20 mouse cellular contexts compared by ENCODE assay signal in genomic region chr10:105556890-105557572, GRCm38 (mm10). TPM values are rescaled to one million over a fixed set of nuclear protein-coding genes. Genes with fewer than 3 reads are reported as not detected.
DNase-seq lines count a peak whose midpoint lies in the region; ATAC-seq and TF ChIP-seq lines count a peak whose summit lies in the region.
"Had no signal": no experiment of that assay in that cellular context is flagged by ENCODE, and none has a peak within 500 bp of the region (broad histone marks: within the 10 kb centered on the region; RNA-seq: fewer than 3 reads in every experiment).

No protein-coding gene starts in this region.

- no peak overlapping the region for H3K4me2 ChIP-seq in intestine, embryonic 15.5 days (replicated peaks)
- H3K4me2 ChIP-seq in intestine, postnatal 0 days (replicated peaks; ENCODE audit: low read depth): peak overlapping the region; percentile 45
- H3K4me2 ChIP-seq: embryonic facial prominence, embryonic 12.5 days; forebrain, embryonic 13.5 days; forebrain, embryonic 15.5 days had no signal

- WGBS in intestine, embryonic 15.5 days: 57% methylated on average over 6 of the region's 6 CpGs
- WGBS in intestine, postnatal 0 days: 41% methylated on average over 6 of the region's 6 CpGs

- H3K27ac ChIP-seq in intestine, embryonic 15.5 days: no peak overlapping the region
- peak overlapping the region; percentile 36; the same call in 1 of the 2 replicates for H3K27ac ChIP-seq in intestine, postnatal 0 days (ENCODE audit: low read depth, low read length)
- H3K27ac ChIP-seq: embryonic facial prominence, embryonic 10.5 days; embryonic facial prominence, embryonic 12.5 days; forebrain, embryonic 13.5 days; forebrain, embryonic 15.5 days had no signal

- H3K9ac ChIP-seq in intestine, embryonic 15.5 days: no peak overlapping the region
- H3K9ac ChIP-seq in intestine, postnatal 0 days (ENCODE audit: low read depth, low read length): no peak overlapping the region
- H3K9ac ChIP-seq: embryonic facial prominence, embryonic 12.5 days; forebrain, embryonic 13.5 days; forebrain, embryonic 15.5 days had no signal

- no peak for TF ChIP-seq CTCF in intestine, postnatal 0 days (IDR thresholded peaks at IDR 0.05; ENCODE audit: low read depth)

- H3K27me3 ChIP-seq in intestine, embryonic 15.5 days (replicated peaks): no peaks in the 10 kb centered on the region
- no peaks in the 10 kb centered on the region for H3K27me3 ChIP-seq in intestine, postnatal 0 days (replicated peaks; ENCODE audit: control insufficient read depth, insufficient read depth, low read length)
- H3K27me3 ChIP-seq: CH12.LX; embryonic facial prominence, embryonic 12.5 days; forebrain, embryonic 13.5 days; forebrain, embryonic 15.5 days; Patski had no signal

- H3K9me3 ChIP-seq in intestine, embryonic 15.5 days: no peaks in the 10 kb centered on the region
- no peaks in the 10 kb centered on the region for H3K9me3 ChIP-seq in intestine, postnatal 0 days (ENCODE audit: control insufficient read depth)
- H3K9me3 ChIP-seq: embryonic facial prominence, embryonic 10.5 days; embryonic facial prominence, embryonic 12.5 days; forebrain, embryonic 13.5 days; forebrain, embryonic 15.5 days; G1E had no signal

- H3K4me1 ChIP-seq in intestine, embryonic 15.5 days (replicated peaks): peaks cover 8% of the 10 kb centered on the region; the same call in 1 of the 2 replicates
- no peaks in the 10 kb centered on the region for H3K4me1 ChIP-seq in intestine, postnatal 0 days (replicated peaks; ENCODE audit: control insufficient read depth, insufficient read depth, low read length)
- H3K4me1 ChIP-seq: forebrain, embryonic 13.5 days; forebrain, embryonic 15.5 days had no signal

- DNase-seq in frontal cortex, adult 2 months (ENCODE audit: extremely low spot score in 1 of 2, low spot score in 1 of 2): no peak
- no peak for DNase-seq in right cerebral cortex, postnatal 36 days (ENCODE audit: low spot score in 2 of 2)
- DNase-seq: adrenal gland, adult 8-10 months; adrenal gland, postnatal 14 days; adrenal gland, postnatal 36 days; B cell, adult 2 months; cerebellum, adult 11-12 months; cerebellum, adult 9-10 months had no signal

- H3K36me3 ChIP-seq in intestine, embryonic 15.5 days: no peaks in the 10 kb centered on the region
- no peaks in the 10 kb centered on the region for H3K36me3 ChIP-seq in intestine, postnatal 0 days (ENCODE audit: control insufficient read depth, insufficient read depth)
- H3K36me3 ChIP-seq: embryonic facial prominence, embryonic 12.5 days; forebrain, embryonic 15.5 days had no signal

- peak; percentile 35 for ATAC-seq in frontal cortex, adult (ENCODE audit: low TSS enrichment)
- peak; percentile 86 for ATAC-seq in intestine, embryonic 15.5 days
- ATAC-seq in intestine, postnatal 0 days: peak; percentile 90
- ATAC-seq: activated CD4-positive, CD25-positive, alpha-beta regulatory T cell, adult 4 months; CD4-positive, CD25-positive, alpha-beta regulatory T cell, adult 4 months; forebrain, embryonic 13.5 days; forebrain, embryonic 15.5 days; Patski had no signal

- H3K4me3 ChIP-seq in intestine, embryonic 15.5 days (replicated peaks): no peak overlapping the region
- H3K4me3 ChIP-seq in intestine, postnatal 0 days (ENCODE audit: low read depth, low read length): no peak overlapping the region
- H3K4me3 ChIP-seq: embryonic facial prominence, embryonic 10.5 days; embryonic facial prominence, embryonic 12.5 days; forebrain, embryonic 13.5 days; forebrain, embryonic 15.5 days had no signal

RNA-seq across cellular contexts. Expression of gene Tmtc2, which starts 17.2 kb away (rescaled TPM):
- polyA plus RNA-seq in frontal cortex, adult 2 months (2012; rRNA removed): 8.4 and 9.3 TPM in 2 replicates
- 8.7 and 9.1 TPM in 2 replicates for polyA plus RNA-seq in intestine, embryonic 15.5 days (2015; fragmentation: Nextera tagmentation; extraction: Ambion mirVana)
- polyA plus RNA-seq in intestine, postnatal 0 days (2015; fragmentation: Nextera tagmentation; extraction: Ambion mirVana): 4.1 and 4.9 TPM in 2 replicates
- polyA plus RNA-seq: activated CD4-positive, CD25-positive, alpha-beta regulatory T cell, adult 4 months had no signal

Comparison
In these comparisons a context has a peak if more than half of its experiments do, and no peak if none do; other contexts are left out.
1. ATAC-seq: peak in every context shown above with its lines; median percentile 90 in intestine, postnatal 0 days; 86 in intestine, embryonic 15.5 days; 35 in frontal cortex, adult.